Mouse (Mus musculus): Measurements from ENCODE around the gene Lamp1.
A peak's percentile ranks its signal among the peaks of the same experiment; 100 is the strongest.

The Lamp1 gene

GRCm38 (mm10) chr8:13199385-13200061 lies 40.6 kb downstream of the Lamp1 start:
- DNase-seq (ENCODE audit: extremely low read depth, insufficient read length, low spot score), result no peak

GRCm38 (mm10) chr8:13200301-13201012 lies 41.5 kb downstream of the Lamp1 start, which contains the start of gene Grtp1:
Gene Grtp1, minus strand, starts transcription at chr8:13200620.
- no peak for DNase-seq (ENCODE audit: extremely low read depth, insufficient read length, low spot score)

GRCm38 (mm10) chr8:13201013-13201334 lies 42.0 kb downstream of the Lamp1 start:
- no peak for DNase-seq (ENCODE audit: extremely low read depth, insufficient read length, low spot score)

- DNase-seq (ENCODE audit: extremely low read depth, insufficient read length, low spot score), result no peak
Measured at GRCm38 (mm10) chr8:13202041-13202440, 43.1 kb downstream of the Lamp1 start.

GRCm38 (mm10) chr8:13202806-13203205 lies 43.8 kb downstream of the Lamp1 start:
- DNase-seq (ENCODE audit: extremely low read depth, insufficient read length, low spot score), result no peak

- no peak for DNase-seq (ENCODE audit: extremely low read depth, insufficient read length, low spot score)
Measured at GRCm38 (mm10) chr8:13203472-13203871, 44.5 kb downstream of the Lamp1 start.

GRCm38 (mm10) chr8:13204371-13205140 lies 45.6 kb downstream of the Lamp1 start:
- DNase-seq (ENCODE audit: extremely low read depth, insufficient read length, low spot score), result peak; percentile 71

GRCm38 (mm10) chr8:13205311-13205710 lies 46.4 kb downstream of the Lamp1 start:
- no peak for DNase-seq (ENCODE audit: extremely low read depth, insufficient read length, low spot score)

GRCm38 (mm10) chr8:13206290-13206689 lies 47.3 kb downstream of the Lamp1 start:
- no peak for DNase-seq (ENCODE audit: extremely low read depth, insufficient read length, low spot score)

GRCm38 (mm10) chr8:13208627-13209355 lies 49.8 kb downstream of the Lamp1 start:
- peak; percentile 56 for DNase-seq (ENCODE audit: extremely low read depth, insufficient read length, low spot score)

GRCm38 (mm10) chr8:13209770-13210169 lies 50.8 kb downstream of the Lamp1 start:
- no peak for DNase-seq (ENCODE audit: extremely low read depth, insufficient read length, low spot score)

- peak; percentile 75 for DNase-seq (ENCODE audit: extremely low read depth, insufficient read length, low spot score)
Measured at GRCm38 (mm10) chr8:13213479-13214268, 54.7 kb downstream of the Lamp1 start.

GRCm38 (mm10) chr8:13216386-13216785 lies 57.4 kb downstream of the Lamp1 start:
- no peak for DNase-seq (ENCODE audit: extremely low read depth, insufficient read length, low spot score)

- no peak for DNase-seq (ENCODE audit: extremely low read depth, insufficient read length, low spot score)
Measured at GRCm38 (mm10) chr8:13217093-13217492, 58.1 kb downstream of the Lamp1 start.

GRCm38 (mm10) chr8:13217986-13218385 lies 59.0 kb downstream of the Lamp1 start:
- DNase-seq (ENCODE audit: extremely low read depth, insufficient read length, low spot score), result no peak

GRCm38 (mm10) chr8:13218441-13218840 lies 59.5 kb downstream of the Lamp1 start:
- no peak for DNase-seq (ENCODE audit: extremely low read depth, insufficient read length, low spot score)

GRCm38 (mm10) chr8:13224426-13224825 lies 65.5 kb downstream of the Lamp1 start:
- no peak for DNase-seq (ENCODE audit: extremely low read depth, insufficient read length, low spot score)

Data from 3134 (cell line).